Mouse (Mus musculus) lung, postnatal 0 days (tissue): ENCODE measurements around the gene Rxfp4.

Experiments
- CTCF ChIP-seq: IDR thresholded peaks from 2 replicates; pipeline ENCODE4 v1.5.1; 2016; ENCODE audit warnings: antibody characterized with exemption, mild to moderate bottlenecking
- EP300 ChIP-seq: IDR thresholded peaks from 2 replicates; pipeline ENCODE4 v1.6.1; 2016; ENCODE audit warnings: antibody characterized with exemption, mild to moderate bottlenecking, control low read depth

DNA sequence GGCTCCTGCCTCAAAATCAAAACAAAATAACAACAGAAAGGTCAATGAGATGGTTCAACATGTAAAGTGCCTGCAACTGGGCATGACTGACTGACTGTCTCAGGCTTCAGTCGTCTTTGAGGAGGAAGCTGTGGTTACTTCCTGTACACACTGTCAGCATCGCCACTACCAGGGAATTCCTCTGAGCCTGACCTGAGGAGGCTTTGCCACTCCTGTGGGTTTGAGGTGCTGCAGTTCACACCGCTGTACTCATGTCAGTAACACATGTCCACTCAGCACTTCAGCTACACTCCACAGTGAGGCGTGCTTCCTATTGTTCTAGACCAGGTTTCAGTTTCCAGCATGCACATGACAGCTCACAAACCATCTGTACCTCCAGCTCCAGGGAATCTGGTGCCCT lies 11.2 kb upstream of the Rxfp4 start:
- 0 out of 2 replicates have a peak, but pooled peaks have one; percentile 2 for TF ChIP-seq CTCF
- no peak for TF ChIP-seq EP300
